Mouse (Mus musculus): Measurements from ENCODE around the gene Gne. TPM values are rescaled to one million over a fixed set of nuclear protein-coding genes. Genes with fewer than 3 reads are reported as not detected.

Gne gene
- polyA plus RNA-seq, 1 experiment from 2014 or later: 27.3 TPM

GRCm38 (mm10) chr4:44022766-44023165, 61.2 kb downstream of the Gne start:
- Histone ChIP-seq H3K4me2 (ENCODE audit: low read length) (no peak overlapping the region), H3K27me3 (replicated peaks; ENCODE audit: control insufficient read depth, insufficient read depth, low read length) (no peaks in the 10 kb centered on the region), H3K4me1 (ENCODE audit: control insufficient read depth, insufficient read depth, low read depth, low read length) (no peaks in the 10 kb centered on the region), H3K9me3 (ENCODE audit: control insufficient read depth, low read length) (no peaks in the 10 kb centered on the region), H3K4me3 (ENCODE audit: low read length) (no peak overlapping the region), H3K27ac (ENCODE audit: low read depth, low read length) (no peak overlapping the region), H3K9ac (ENCODE audit: low read depth, low read length) (no peak overlapping the region), H3K36me3 (ENCODE audit: control insufficient read depth, insufficient read depth, low read length) (peaks cover 67% of the 10 kb centered on the region)
- no peak for ATAC-seq
- 90% methylated on average over 11 of the region's 11 CpGs for WGBS

- no peaks in the 10 kb centered on the region for H3K9me3 ChIP-seq (ENCODE audit: control insufficient read depth, low read length)
- ATAC-seq: no peak
- peaks cover 64% of the 10 kb centered on the region for H3K36me3 ChIP-seq (ENCODE audit: control insufficient read depth, insufficient read depth, low read length)
- no peaks in the 10 kb centered on the region for H3K27me3 ChIP-seq (replicated peaks; ENCODE audit: control insufficient read depth, insufficient read depth, low read length)
- H3K4me1 ChIP-seq (ENCODE audit: control insufficient read depth, insufficient read depth, low read depth, low read length): no peaks in the 10 kb centered on the region
- H3K4me2 ChIP-seq (ENCODE audit: low read length): no peak overlapping the region
- H3K4me3 ChIP-seq (ENCODE audit: low read length): no peak overlapping the region
- H3K9ac ChIP-seq (ENCODE audit: low read depth, low read length): no peak overlapping the region
- WGBS: 90% methylated on average over 4 of the region's 4 CpGs
- H3K27ac ChIP-seq (ENCODE audit: low read depth, low read length): no peak overlapping the region
Observed at GRCm38 (mm10) chr4:44022323-44022722, 61.7 kb downstream of the Gne start.

GRCm38 (mm10) chr4:44016791-44017190, 67.2 kb downstream of the Gne start:
- peaks cover 21% of the 10 kb centered on the region for H3K4me1 ChIP-seq (ENCODE audit: control insufficient read depth, insufficient read depth, low read depth, low read length)
- no peak overlapping the region for H3K27ac ChIP-seq (ENCODE audit: low read depth, low read length)
- H3K4me3 ChIP-seq (ENCODE audit: low read length): no peak overlapping the region
- no peak overlapping the region for H3K9ac ChIP-seq (ENCODE audit: low read depth, low read length)
- 96% methylated on average over 12 of the region's 12 CpGs for WGBS
- H3K27me3 ChIP-seq (replicated peaks; ENCODE audit: control insufficient read depth, insufficient read depth, low read length): no peaks in the 10 kb centered on the region
- H3K4me2 ChIP-seq (ENCODE audit: low read length): no peak overlapping the region
- no peaks in the 10 kb centered on the region for H3K9me3 ChIP-seq (ENCODE audit: control insufficient read depth, low read length)
- ATAC-seq: no peak
- H3K36me3 ChIP-seq (ENCODE audit: control insufficient read depth, insufficient read depth, low read length): peaks cover 26% of the 10 kb centered on the region

- Histone ChIP-seq H3K4me2 (ENCODE audit: low read length) (no peak overlapping the region), H3K27ac (ENCODE audit: low read depth, low read length) (no peak overlapping the region), H3K9me3 (ENCODE audit: control insufficient read depth, low read length) (no peaks in the 10 kb centered on the region), H3K4me1 (ENCODE audit: control insufficient read depth, insufficient read depth, low read depth, low read length) (peaks cover 21% of the 10 kb centered on the region), H3K4me3 (ENCODE audit: low read length) (no peak overlapping the region), H3K9ac (ENCODE audit: low read depth, low read length) (no peak overlapping the region), H3K27me3 (replicated peaks; ENCODE audit: control insufficient read depth, insufficient read depth, low read length) (no peaks in the 10 kb centered on the region), H3K36me3 (ENCODE audit: control insufficient read depth, insufficient read depth, low read length) (peaks cover 22% of the 10 kb centered on the region)
- WGBS: 94% methylated on average over 4 of the region's 4 CpGs
- no peak for ATAC-seq
Observed at GRCm38 (mm10) chr4:44016071-44016470, 67.9 kb downstream of the Gne start.

DNA sequence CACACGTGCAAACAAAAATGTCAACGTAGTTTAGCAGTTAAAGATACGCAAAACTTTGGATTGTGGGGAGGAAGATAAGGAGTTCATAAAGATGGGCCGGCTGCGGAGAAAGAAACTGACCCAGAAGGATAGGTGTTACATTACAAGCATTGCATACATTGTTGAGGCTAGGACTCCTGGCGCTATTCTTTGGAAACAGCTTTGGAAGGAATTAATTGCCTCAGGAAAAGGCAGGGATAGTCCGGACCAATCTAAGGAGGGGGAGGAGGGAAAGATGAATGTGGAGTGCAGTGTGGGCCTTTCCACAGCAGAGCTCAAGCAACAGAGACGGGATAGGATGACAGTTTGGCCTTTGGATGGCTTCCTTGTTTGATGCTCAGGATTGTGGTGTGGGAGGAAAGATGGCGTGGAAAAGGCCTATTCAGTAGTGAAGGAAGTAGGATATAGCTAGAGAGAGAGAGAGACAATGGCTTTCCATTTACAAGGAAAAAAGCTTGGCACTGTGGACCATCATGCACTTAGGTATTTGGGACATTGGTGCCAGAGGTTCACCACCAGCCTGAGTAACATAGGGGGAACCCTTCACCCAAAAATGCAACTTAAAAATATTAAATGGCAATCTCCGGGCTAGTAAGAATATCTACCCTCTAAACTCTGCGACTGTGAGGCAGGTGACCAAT, 70.4 kb downstream of the Gne start:
- H3K36me3 ChIP-seq (ENCODE audit: control insufficient read depth, insufficient read depth, low read length): 0 out of 2 replicates have a peak, but pooled peaks cover under 1% of the 10 kb centered on the region
- WGBS: 31% methylated on average over 11 of the region's 11 CpGs
- H3K4me1 ChIP-seq (ENCODE audit: control insufficient read depth, insufficient read depth, low read depth, low read length): peaks cover 21% of the 10 kb centered on the region
- peak overlapping the region; percentile 96 for H3K4me3 ChIP-seq (ENCODE audit: low read length)
- ATAC-seq: no peak
- peak overlapping the region; percentile 93 for H3K4me2 ChIP-seq (ENCODE audit: low read length)
- H3K27ac ChIP-seq (ENCODE audit: low read depth, low read length): no peak overlapping the region
- peak overlapping the region; percentile 90 for H3K9ac ChIP-seq (ENCODE audit: low read depth, low read length)
- H3K9me3 ChIP-seq (ENCODE audit: control insufficient read depth, low read length): no peaks in the 10 kb centered on the region
- H3K27me3 ChIP-seq (replicated peaks; ENCODE audit: control insufficient read depth, insufficient read depth, low read length): no peaks in the 10 kb centered on the region

DNA sequence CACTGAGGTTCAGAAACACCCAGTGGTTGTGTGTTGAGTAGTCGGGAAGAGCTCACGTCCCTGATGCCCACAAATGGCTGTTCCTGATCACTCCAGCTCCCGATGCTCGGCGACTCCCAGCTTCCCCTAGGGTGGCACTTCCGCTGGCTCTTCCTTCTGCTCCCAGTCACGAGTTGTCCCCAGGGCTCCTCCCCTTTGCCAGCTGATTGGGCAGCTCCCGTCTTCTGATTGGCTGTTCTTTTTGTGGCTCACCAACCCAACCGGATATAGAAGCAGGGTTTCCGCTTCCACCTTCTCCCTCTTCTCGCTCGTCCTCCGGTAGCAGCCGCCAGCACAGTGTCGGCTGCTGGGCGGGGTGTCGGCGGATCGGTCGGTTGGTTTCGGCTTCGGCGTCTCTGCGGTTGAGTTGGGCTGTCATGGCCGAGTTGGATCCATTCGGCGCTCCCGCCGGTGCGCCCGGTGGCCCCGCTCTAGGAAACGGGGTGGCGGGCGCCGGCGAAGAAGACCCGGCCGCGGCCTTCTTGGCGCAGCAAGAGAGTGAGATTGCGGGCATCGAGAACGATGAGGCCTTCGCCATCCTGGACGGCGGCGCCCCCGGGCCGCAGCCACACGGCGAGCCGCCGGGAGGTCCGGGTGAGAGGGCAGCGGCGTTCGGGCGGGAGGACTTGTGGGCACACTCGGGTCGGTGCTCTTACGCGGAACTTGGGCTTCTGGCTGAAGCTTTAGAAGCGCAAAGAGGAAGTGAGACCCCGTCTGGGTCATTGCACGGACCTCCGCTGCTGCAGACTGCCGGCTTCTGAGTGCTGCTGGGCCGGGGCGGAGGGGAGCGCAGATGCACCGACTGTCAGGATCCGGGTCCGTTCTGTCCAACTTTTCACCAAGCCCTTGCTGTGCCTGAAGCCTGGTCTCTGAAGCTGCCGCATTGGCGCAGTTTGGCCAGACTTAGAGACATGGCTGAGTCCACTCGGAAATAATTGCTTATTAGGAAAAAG, 71.3 kb downstream of the Gne start:
- peak overlapping the region; percentile 80 for H3K27ac ChIP-seq (ENCODE audit: low read depth, low read length)
- H3K36me3 ChIP-seq (ENCODE audit: control insufficient read depth, insufficient read depth, low read length): no peaks in the 10 kb centered on the region
- H3K4me1 ChIP-seq (ENCODE audit: control insufficient read depth, insufficient read depth, low read depth, low read length): peaks cover 21% of the 10 kb centered on the region
- ATAC-seq: peak; percentile 99
- under 1% methylated on average over 76 of the region's 77 CpGs for WGBS
- H3K9me3 ChIP-seq (ENCODE audit: control insufficient read depth, low read length): no peaks in the 10 kb centered on the region
- peak overlapping the region; percentile 96 for H3K4me3 ChIP-seq (ENCODE audit: low read length)
- H3K27me3 ChIP-seq (replicated peaks; ENCODE audit: control insufficient read depth, insufficient read depth, low read length): no peaks in the 10 kb centered on the region
- H3K9ac ChIP-seq (ENCODE audit: low read depth, low read length): peak overlapping the region; percentile 90
- peak overlapping the region; percentile 93 for H3K4me2 ChIP-seq (ENCODE audit: low read length)

DNA sequence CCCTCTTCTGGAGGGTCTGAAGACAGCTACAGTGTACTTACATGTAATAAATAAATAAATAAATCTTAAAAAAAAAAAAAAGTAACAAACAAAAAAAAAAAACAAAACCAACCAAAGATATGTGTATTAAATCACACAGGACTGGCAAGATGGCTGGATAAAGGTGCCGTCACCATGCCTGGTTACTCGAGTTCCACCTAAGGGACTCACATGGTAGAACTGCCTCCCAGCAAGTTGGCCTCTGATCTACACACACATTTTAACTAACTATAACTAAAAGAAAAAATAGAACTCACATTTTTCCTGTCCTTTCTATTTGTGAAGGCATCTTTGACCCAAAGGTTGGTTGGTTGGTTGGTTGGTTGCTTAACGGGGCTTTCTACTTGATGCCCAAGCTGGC, 72.2 kb downstream of the Gne start:
- peaks cover 21% of the 10 kb centered on the region for H3K4me1 ChIP-seq (ENCODE audit: control insufficient read depth, insufficient read depth, low read depth, low read length)
- no peaks in the 10 kb centered on the region for H3K9me3 ChIP-seq (ENCODE audit: control insufficient read depth, low read length)
- peak overlapping the region; percentile 53 for H3K9ac ChIP-seq (ENCODE audit: low read depth, low read length)
- no peaks in the 10 kb centered on the region for H3K27me3 ChIP-seq (replicated peaks; ENCODE audit: control insufficient read depth, insufficient read depth, low read length)
- WGBS: 88% methylated on average over 3 of the region's 3 CpGs
- no peak for ATAC-seq
- H3K4me2 ChIP-seq (ENCODE audit: low read length): peak overlapping the region; percentile 59
- H3K4me3 ChIP-seq (ENCODE audit: low read length): peak overlapping the region; percentile 96
- no peaks in the 10 kb centered on the region for H3K36me3 ChIP-seq (ENCODE audit: control insufficient read depth, insufficient read depth, low read length)
- no peak overlapping the region for H3K27ac ChIP-seq (ENCODE audit: low read depth, low read length)

- Histone ChIP-seq H3K9me3 (ENCODE audit: control insufficient read depth, low read length) (no peaks in the 10 kb centered on the region), H3K4me1 (ENCODE audit: control insufficient read depth, insufficient read depth, low read depth, low read length) (peaks cover 21% of the 10 kb centered on the region), H3K27me3 (replicated peaks; ENCODE audit: control insufficient read depth, insufficient read depth, low read length) (no peaks in the 10 kb centered on the region), H3K4me2 (ENCODE audit: low read length) (no peak overlapping the region), H3K4me3 (ENCODE audit: low read length) (no peak overlapping the region), H3K9ac (ENCODE audit: low read depth, low read length) (no peak overlapping the region), H3K36me3 (ENCODE audit: control insufficient read depth, insufficient read depth, low read length) (no peaks in the 10 kb centered on the region), H3K27ac (ENCODE audit: low read depth, low read length) (no peak overlapping the region)
- ATAC-seq: no peak
- WGBS: 38% methylated on average over 2 of the region's 2 CpGs
Observed at GRCm38 (mm10) chr4:44010893-44011292, 73.1 kb downstream of the Gne start.

GRCm38 (mm10) chr4:44010176-44010575, 73.8 kb downstream of the Gne start:
- Histone ChIP-seq H3K9me3 (ENCODE audit: control insufficient read depth, low read length) (no peaks in the 10 kb centered on the region), H3K4me3 (ENCODE audit: low read length) (no peak overlapping the region), H3K36me3 (ENCODE audit: control insufficient read depth, insufficient read depth, low read length) (no peaks in the 10 kb centered on the region), H3K9ac (ENCODE audit: low read depth, low read length) (no peak overlapping the region), H3K27ac (ENCODE audit: low read depth, low read length) (no peak overlapping the region), H3K27me3 (replicated peaks; ENCODE audit: control insufficient read depth, insufficient read depth, low read length) (no peaks in the 10 kb centered on the region), H3K4me1 (ENCODE audit: control insufficient read depth, insufficient read depth, low read depth, low read length) (peaks cover 19% of the 10 kb centered on the region), H3K4me2 (ENCODE audit: low read length) (no peak overlapping the region)
- 93% methylated on average over 1 of the region's 1 CpGs for WGBS
- ATAC-seq: no peak

All from hindbrain, embryonic 16.5 days (tissue).